In genomic region chr12:31996877-31997276, GRCm38 (mm10) we compare ENCODE assay signal across 9 mouse cellular contexts. TPM values are rescaled to one million over a fixed set of nuclear protein-coding genes. Genes with fewer than 3 reads are reported as not detected.
DNase-seq lines count a peak whose midpoint lies in the region; ATAC-seq lines count a peak whose summit lies in the region.
"Had no signal": no experiment of that assay in that cellular context is flagged by ENCODE, and none has a peak within 500 bp of the region (broad histone marks: within the 10 kb centered on the region; RNA-seq: fewer than 3 reads in every experiment).

No protein-coding gene starts in this region.

- ATAC-seq in midbrain, embryonic 16.5 days: peak; percentile 23; the same call in 1 of the 2 replicates
- ATAC-seq in midbrain, embryonic 13.5 days: no peak
- peak; percentile 61 for ATAC-seq in lung, embryonic 16.5 days (ENCODE audit: low read depth)
- no peak for ATAC-seq in forebrain, embryonic 15.5 days (replicated peaks)

- H3K27ac ChIP-seq in midbrain, embryonic 16.5 days (ENCODE audit: low read length): no peak overlapping the region
- H3K27ac ChIP-seq in midbrain, embryonic 13.5 days: no peak overlapping the region
- no peak overlapping the region for H3K27ac ChIP-seq in lung, embryonic 16.5 days (ENCODE audit: low read length)
- no peak overlapping the region for H3K27ac ChIP-seq in forebrain, embryonic 15.5 days (replicated peaks)

- H3K4me3 ChIP-seq in midbrain, embryonic 16.5 days (ENCODE audit: low read depth, low read length): no peak overlapping the region
- no peak overlapping the region for H3K4me3 ChIP-seq in midbrain, embryonic 13.5 days (replicated peaks)
- H3K4me3 ChIP-seq in erythroblast, embryonic 14.5 days (replicated peaks): peak overlapping the region; percentile 27
- no peak overlapping the region for H3K4me3 ChIP-seq in lung, embryonic 16.5 days (ENCODE audit: low read length)
- H3K4me3 ChIP-seq in forebrain, embryonic 15.5 days: no peak overlapping the region

- H3K4me2 ChIP-seq in midbrain, embryonic 16.5 days (ENCODE audit: low read length): no peak overlapping the region
- no peak overlapping the region for H3K4me2 ChIP-seq in midbrain, embryonic 13.5 days (replicated peaks)
- no peak overlapping the region for H3K4me2 ChIP-seq in lung, embryonic 16.5 days (ENCODE audit: low read depth, low read length)
- H3K4me2 ChIP-seq in forebrain, embryonic 15.5 days (replicated peaks): no peak overlapping the region

- DNase-seq in adrenal gland, postnatal 14 days: no peak
- DNase-seq in embryo, embryonic 10 days (ENCODE audit: low spot score): no peak
- no peak for DNase-seq in testis, postnatal 14 days (ENCODE audit: low spot score)
- DNase-seq: adrenal gland, adult 8-10 months had no signal

- 73% methylated on average over 5 of the region's 5 CpGs for WGBS in midbrain, embryonic 16.5 days
- 85% methylated on average over 5 of the region's 5 CpGs for WGBS in midbrain, embryonic 13.5 days
- WGBS in lung, embryonic 16.5 days: 37% methylated on average over 5 of the region's 5 CpGs
- 89% methylated on average over 5 of the region's 5 CpGs for whole genome bisulfite sequencing in forebrain, embryonic 15.5 days

- H3K9me3 ChIP-seq in midbrain, embryonic 16.5 days (replicated peaks; ENCODE audit: control insufficient read depth, low read length, poor library complexity, severe bottlenecking): no peaks in the 10 kb centered on the region
- no peaks in the 10 kb centered on the region for H3K9me3 ChIP-seq in midbrain, embryonic 13.5 days
- no peaks in the 10 kb centered on the region for H3K9me3 ChIP-seq in erythroblast, embryonic 14.5 days (ENCODE audit: control insufficient read depth, low read length)
- H3K9me3 ChIP-seq in lung, embryonic 16.5 days (ENCODE audit: control insufficient read depth, low read length): no peaks in the 10 kb centered on the region
- no peaks in the 10 kb centered on the region for H3K9me3 ChIP-seq in forebrain, embryonic 15.5 days

- no peaks in the 10 kb centered on the region for H3K4me1 ChIP-seq in midbrain, embryonic 16.5 days (ENCODE audit: control insufficient read depth, insufficient read depth, low read length)
- H3K4me1 ChIP-seq in midbrain, embryonic 13.5 days (replicated peaks): peaks cover 13% of the 10 kb centered on the region; the same call in 1 of the 2 replicates
- peaks cover 72% of the 10 kb centered on the region for H3K4me1 ChIP-seq in erythroblast, embryonic 14.5 days (ENCODE audit: control insufficient read depth)
- 0 out of 2 replicates have a peak, but pooled peaks cover 2% of the 10 kb centered on the region for H3K4me1 ChIP-seq in lung, embryonic 16.5 days (replicated peaks; ENCODE audit: control insufficient read depth, insufficient read depth, low read length)
- peaks cover 15% of the 10 kb centered on the region; the same call in 1 of the 2 replicates for H3K4me1 ChIP-seq in forebrain, embryonic 15.5 days

- no peaks in the 10 kb centered on the region for H3K27me3 ChIP-seq in midbrain, embryonic 16.5 days (ENCODE audit: control insufficient read depth, insufficient read depth, low read depth, low read length)
- no peaks in the 10 kb centered on the region for H3K27me3 ChIP-seq in midbrain, embryonic 13.5 days
- H3K27me3 ChIP-seq in erythroblast, embryonic 14.5 days (ENCODE audit: control insufficient read depth): no peaks in the 10 kb centered on the region
- no peaks in the 10 kb centered on the region for H3K27me3 ChIP-seq in lung, embryonic 16.5 days (ENCODE audit: control insufficient read depth, insufficient read depth, low read depth, low read length)
- H3K27me3 ChIP-seq in forebrain, embryonic 15.5 days: no peaks in the 10 kb centered on the region

- H3K36me3 ChIP-seq in midbrain, embryonic 16.5 days (ENCODE audit: control insufficient read depth, insufficient read depth, low read length): peaks cover 5% of the 10 kb centered on the region; the same call in 1 of the 2 replicates
- peaks cover 12% of the 10 kb centered on the region; the same call in 1 of the 2 replicates for H3K36me3 ChIP-seq in midbrain, embryonic 13.5 days
- H3K36me3 ChIP-seq in erythroblast, embryonic 14.5 days (ENCODE audit: control insufficient read depth): peaks cover 85% of the 10 kb centered on the region
- H3K36me3 ChIP-seq in lung, embryonic 16.5 days (ENCODE audit: control insufficient read depth, insufficient read depth, low read length): no peaks in the 10 kb centered on the region
- H3K36me3 ChIP-seq in forebrain, embryonic 15.5 days: no peaks in the 10 kb centered on the region; the same call in 1 of the 2 replicates

- H3K9ac ChIP-seq in midbrain, embryonic 16.5 days (ENCODE audit: low read depth, low read length): no peak overlapping the region
- no peak overlapping the region for H3K9ac ChIP-seq in midbrain, embryonic 13.5 days (replicated peaks)
- H3K9ac ChIP-seq in lung, embryonic 16.5 days (ENCODE audit: low read length): no peak overlapping the region
- H3K9ac ChIP-seq in forebrain, embryonic 15.5 days (replicated peaks): no peak overlapping the region

RNA-seq across cellular contexts. Expression of gene Hbp1, which starts 46.5 kb away (rescaled TPM):
- polyA plus RNA-seq in midbrain, embryonic 16.5 days (2015; fragmentation: Nextera tagmentation; extraction: Ambion mirVana): 39.8 and 43.2 TPM in 2 replicates
- 70.4 and 78.0 TPM in 2 replicates for polyA plus RNA-seq in midbrain, embryonic 13.5 days (2015; fragmentation: Nextera tagmentation; extraction: Ambion mirVana)
- 0.48 and 0.57 TPM in 2 replicates for polyA plus RNA-seq in erythroblast, embryonic 14.5 days (2012)
- polyA plus RNA-seq in lung, embryonic 16.5 days (2015; fragmentation: Nextera tagmentation; extraction: Ambion mirVana): 146 and 157 TPM in 2 replicates
- total RNA-seq in adrenal gland, postnatal 14 days (2021): 102 and 113 TPM in 2 replicates
- 85.6 and 87.7 TPM in 2 replicates for polyA plus RNA-seq in forebrain, embryonic 15.5 days (2015; fragmentation: Nextera tagmentation; extraction: Ambion mirVana)

Comparison
In these comparisons a context has a peak if more than half of its experiments do, and no peak if none do; other contexts are left out.
1. ATAC-seq: peak in midbrain, embryonic 16.5 days (single experiment) and lung, embryonic 16.5 days (single experiment); none in midbrain, embryonic 13.5 days (single experiment) and forebrain, embryonic 15.5 days (single experiment).
2. RNA of gene Hbp1, which starts 46.5 kb away (polyA plus RNA-seq): 146 to 157 TPM in lung, embryonic 16.5 days, 85.6 to 87.7 TPM in forebrain, embryonic 15.5 days, 70.4 to 78.0 TPM in midbrain, embryonic 13.5 days and 39.8 to 43.2 TPM in midbrain, embryonic 16.5 days; 0.48 to 0.57 TPM in erythroblast, embryonic 14.5 days; every median in the first group is over 10 times any median in the second.